Mouse (Mus musculus) heart, postnatal 25 days (tissue): ENCODE measurements around the gene Slc29a3. TPM values are rescaled to one million over a fixed set of nuclear protein-coding genes. Genes with fewer than 3 reads are reported as not detected.
"Not testable (repeated sequence)": the region's sequence is repeated elsewhere in the genome, so short reads cannot be mapped to it uniquely, and the experiment has no call there.

Experiments
- DNase-seq: peaks from one replicate; pipeline ENCODE4 v3.0.0; 2022; ENCODE audit warnings: low spot score
- intact Hi-C: fragments of 180-260 bp; cut with DNase I; formaldehyde crosslinking; loops from one replicate; pipeline ENCODE4 v1.15.1; 2025
- total RNA-seq, 2 experiments: library from RNA; stranded (reverse); gene quantifications; 2 replicates each; pipeline ENCODE4 v1.2.3; 2021

Gene Slc29a3
- total RNA-seq, 2 experiments from 2014 or later = 4.8 to 6.3 TPM

- intact Hi-C loops = no loop called here
- no peak for DNase-seq
Measured at GRCm38 (mm10) chr10:60733471-60733870, 19.1 kb downstream of the Slc29a3 start.

GRCm38 (mm10) chr10:60732397-60732861 lies 20.2 kb downstream of the Slc29a3 start:
- intact Hi-C loops = no loop called here
- DNase-seq = peak; percentile 21

- intact Hi-C loops = no loop called here
- no peak for DNase-seq
Measured at GRCm38 (mm10) chr10:60731742-60732141, 20.9 kb downstream of the Slc29a3 start.

GRCm38 (mm10) chr10:60727301-60727700 lies 25.3 kb downstream of the Slc29a3 start:
- intact Hi-C loops = no loop called here

GRCm38 (mm10) chr10:60726896-60727295 lies 25.7 kb downstream of the Slc29a3 start:
- DNase-seq = no peak
- intact Hi-C loops = no loop called here

More at GRCm38 (mm10) chr10:60727301-60727700, 25.3 kb downstream of the Slc29a3 start:
- no peak for DNase-seq

GRCm38 (mm10) chr10:60724496-60724895 lies 28.1 kb downstream of the Slc29a3 start:
- no peak for DNase-seq
- intact Hi-C loops = no loop called here

- intact Hi-C loops = no loop called here
- no peak for DNase-seq
Measured at GRCm38 (mm10) chr10:60723345-60723744, 29.2 kb downstream of the Slc29a3 start.

- intact Hi-C loops = no loop called here
- no peak for DNase-seq
Measured at GRCm38 (mm10) chr10:60721640-60722039, 31.0 kb downstream of the Slc29a3 start.

GRCm38 (mm10) chr10:60720461-60720860 lies 32.1 kb downstream of the Slc29a3 start:
- intact Hi-C loops = no loop called here

GRCm38 (mm10) chr10:60718491-60718890 lies 34.1 kb downstream of the Slc29a3 start:
- DNase-seq = no peak
- intact Hi-C loops = no loop called here

More at GRCm38 (mm10) chr10:60720461-60720860, 32.1 kb downstream of the Slc29a3 start:
- no peak for DNase-seq

- intact Hi-C loops = no loop called here
- DNase-seq = no peak
Measured at GRCm38 (mm10) chr10:60716449-60716848, 36.1 kb downstream of the Slc29a3 start.

- DNase-seq, intact Hi-C loops: not testable (repeated sequence)
Measured at GRCm38 (mm10) chr10:60712299-60712698, 40.3 kb downstream of the Slc29a3 start.

- DNase-seq = no peak
- intact Hi-C loops = no loop called here
Measured at GRCm38 (mm10) chr10:60708837-60709236, 43.8 kb downstream of the Slc29a3 start.

- intact Hi-C loops = no loop called here
- DNase-seq = no peak
Measured at GRCm38 (mm10) chr10:60706268-60706667, 46.3 kb downstream of the Slc29a3 start.

GRCm38 (mm10) chr10:60705134-60705533 lies 47.5 kb downstream of the Slc29a3 start:
- intact Hi-C loops = no loop called here
- no peak for DNase-seq

GRCm38 (mm10) chr10:60697775-60698174 lies 54.8 kb downstream of the Slc29a3 start:
- intact Hi-C loops = loop anchor here (2.0 kb wide), 1 partner anchor 289 kb away; no protein-coding TSS in a partner anchor

GRCm38 (mm10) chr10:60696975-60697374 lies 55.6 kb downstream of the Slc29a3 start:
- intact Hi-C loops = loop anchor here (2.0 kb wide), 1 partner anchor 288 kb away; no protein-coding TSS in a partner anchor
- DNase-seq = no peak

More at GRCm38 (mm10) chr10:60697775-60698174, 54.8 kb downstream of the Slc29a3 start:
- no peak for DNase-seq

- DNase-seq = no peak
- intact Hi-C loops = loop anchor here (2.0 kb wide), 1 partner anchor 288 kb away; no protein-coding TSS in a partner anchor
Measured at GRCm38 (mm10) chr10:60696390-60696789, 56.2 kb downstream of the Slc29a3 start, which contains the start of gene Cdh23. TSS of gene Cdh23 (minus strand) at chr10:60696490.

- intact Hi-C loops = loop anchor here (5.0 kb wide), 1 partner anchor 60 kb away; the partner anchor contains the start of gene Slc29a3
- no peak for DNase-seq
Measured at GRCm38 (mm10) chr10:60691671-60692390, 60.8 kb downstream of the Slc29a3 start.

- DNase-seq = no peak
- intact Hi-C loops = loop anchor here (5.0 kb wide), 1 partner anchor 61 kb away; the partner anchor contains the start of gene Slc29a3
Measured at GRCm38 (mm10) chr10:60690960-60691359, 61.6 kb downstream of the Slc29a3 start.

GRCm38 (mm10) chr10:60689396-60689795 lies 63.2 kb downstream of the Slc29a3 start:
- intact Hi-C loops = loop anchor here (10.0 kb wide), 1 partner anchor 65 kb away; no protein-coding TSS in a partner anchor

More at GRCm38 (mm10) chr10:60689396-60689795, 63.2 kb downstream of the Slc29a3 start:
- DNase-seq = no peak
